Mouse (Mus musculus) bone marrow, adult 2 months (tissue): ENCODE data around the gene Ccdc173. TPM values are rescaled to one million over a fixed set of nuclear protein-coding genes. Genes with fewer than 3 reads are reported as not detected.
A peak's percentile ranks its signal among the peaks of the same experiment; 100 is the strongest.
"Not testable (repeated sequence)": the region's sequence is repeated elsewhere in the genome, so short reads cannot be mapped to it uniquely, and the experiment has no call there.

Experiments
- H3K27ac ChIP-seq: fragments of 200-500 bp; 2 replicates; pipeline ENCODE4 v1.5.1; 2012; ENCODE audit warnings: low read depth, mild to moderate bottlenecking, control low read depth, inconsistent platforms, low read length; ENCODE audit not compliant: control insufficient read depth, poor library complexity, insufficient read depth
- H3K4me1 ChIP-seq: fragments of 200-500 bp; 2 replicates; pipeline ENCODE4 v1.6.1; 2011; ENCODE audit warnings: low read length; ENCODE audit not compliant: control insufficient read depth, insufficient read depth
- H3K4me3 ChIP-seq: fragments of 200-500 bp; replicated peaks from 2 replicates; pipeline ENCODE3; 2011; ENCODE audit warnings: mild to moderate bottlenecking, low read depth, low read length, control low read depth; ENCODE audit not compliant: control insufficient read depth
- CTCF ChIP-seq: fragments of 200-500 bp; IDR thresholded peaks from 2 replicates; pipeline ENCODE4 v1.5.1; 2011; ENCODE audit warnings: low read length, control low read depth; ENCODE audit not compliant: control insufficient read depth, insufficient read depth
- POLR2A ChIP-seq: fragments of 200-500 bp; IDR thresholded peaks from 2 replicates; pipeline ENCODE4 v1.6.1; 2011; ENCODE audit warnings: low read depth, mild to moderate bottlenecking, control low read depth, low read length, borderline replicate concordance; ENCODE audit not compliant: control insufficient read depth
- WGBS: fragments of 180-500 bp; shearing (Covaris S2); methylation state at CpG from one replicate; pipeline ENCODE4 v1.1.7; 2018; 5-methylcytosine and 5-hydroxymethylcytosine counted together
- polyA plus RNA-seq: library from polyadenylated mRNA; stranded (reverse); fragments of >200 nt; gene quantifications from 2 replicates; pipeline ENCODE4 v1.2.4, GENCODE M21; 2011; ENCODE audit warnings: low replicate concordance; ENCODE audit not compliant: missing spikeins, insufficient read depth, insufficient read length

Ccdc173 gene
- polyA plus RNA-seq, 1 experiment = 1.9 TPM

DNA sequence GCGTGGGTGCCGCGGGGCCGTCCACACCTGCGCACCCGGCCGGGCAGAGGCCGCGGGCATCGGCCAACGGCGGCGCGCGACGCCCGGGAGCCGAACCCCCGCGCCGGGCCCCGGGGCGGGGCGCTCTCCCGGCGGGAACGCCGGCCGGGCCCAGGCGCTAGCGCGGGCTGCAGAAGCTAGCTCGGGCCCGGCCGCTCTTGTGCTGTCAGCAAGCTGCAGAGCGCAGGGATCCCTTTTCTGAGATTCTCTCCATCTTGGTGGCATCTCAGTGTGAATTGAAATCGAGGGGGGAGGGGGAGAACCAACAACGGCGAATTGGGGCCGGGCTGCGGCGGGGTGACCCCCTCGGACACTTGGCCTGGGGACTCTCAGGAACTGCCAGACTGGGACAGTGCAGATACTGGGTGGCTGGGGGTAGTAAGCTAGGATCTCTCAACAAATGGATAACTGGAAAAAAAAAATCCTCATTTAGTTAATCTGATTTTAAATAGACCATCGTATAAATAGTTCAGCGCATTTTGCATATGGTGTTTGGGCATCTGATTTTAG lies 33.8 kb upstream of the Ccdc173 start:
- H3K4me1 ChIP-seq = no peaks in the 10 kb centered on the region; the same call in none of the 2 replicates
- peak overlapping the region; percentile 83; the same call in 1 of the 2 replicates for H3K27ac ChIP-seq
- TF ChIP-seq POLR2A = no peak
- 4% methylated on average over 45 of the region's 45 CpGs for WGBS
- peak overlapping the region; percentile 85 for H3K4me3 ChIP-seq

DNA sequence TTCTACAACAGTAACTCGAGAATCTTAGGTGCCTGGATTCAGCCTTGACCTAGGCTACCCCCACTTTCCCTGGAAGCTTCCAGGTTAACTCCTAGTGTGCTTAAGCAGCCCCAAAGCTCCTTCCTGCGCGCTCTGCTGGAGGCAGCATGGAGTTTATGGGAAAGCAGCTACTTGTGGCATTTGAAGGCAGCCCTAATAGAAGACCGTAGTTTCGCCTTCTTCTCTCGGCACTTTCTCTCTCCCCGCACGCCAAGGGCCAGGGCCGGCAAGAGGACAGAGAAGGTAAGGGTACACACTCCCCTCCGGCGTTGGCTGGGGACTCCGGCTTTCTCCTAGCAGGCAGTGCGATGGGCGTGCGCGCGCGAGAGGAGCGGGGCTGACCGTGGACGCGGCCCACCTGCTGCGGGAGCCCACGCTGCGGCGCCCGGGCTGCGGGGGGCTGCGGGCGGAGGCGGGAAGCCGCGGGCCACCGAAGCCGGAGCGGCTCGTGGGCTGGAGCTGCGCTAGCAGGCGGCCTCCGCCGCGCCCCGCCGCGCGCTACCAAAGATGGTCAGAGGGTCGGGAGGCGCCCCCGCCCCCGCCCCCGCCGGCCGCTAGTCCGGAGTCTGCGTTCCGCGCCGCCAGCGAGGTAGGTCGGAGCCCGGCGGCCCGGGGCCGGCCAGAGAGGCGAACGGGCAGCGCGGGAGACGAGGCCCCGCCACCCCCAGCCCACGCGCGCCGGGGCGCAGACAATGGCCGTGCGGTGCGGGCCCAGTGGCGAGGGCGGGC lies 33.2 kb upstream of the Ccdc173 start:
- under 1% methylated on average over 70 of the region's 80 CpGs for WGBS
- Histone ChIP-seq H3K4me1 (no peaks in the 10 kb centered on the region; the same call in none of the 2 replicates), H3K27ac (peak overlapping the region; percentile 83), H3K4me3 (peak overlapping the region; percentile 85)
- TF ChIP-seq POLR2A (no peak), CTCF (no peak)

DNA sequence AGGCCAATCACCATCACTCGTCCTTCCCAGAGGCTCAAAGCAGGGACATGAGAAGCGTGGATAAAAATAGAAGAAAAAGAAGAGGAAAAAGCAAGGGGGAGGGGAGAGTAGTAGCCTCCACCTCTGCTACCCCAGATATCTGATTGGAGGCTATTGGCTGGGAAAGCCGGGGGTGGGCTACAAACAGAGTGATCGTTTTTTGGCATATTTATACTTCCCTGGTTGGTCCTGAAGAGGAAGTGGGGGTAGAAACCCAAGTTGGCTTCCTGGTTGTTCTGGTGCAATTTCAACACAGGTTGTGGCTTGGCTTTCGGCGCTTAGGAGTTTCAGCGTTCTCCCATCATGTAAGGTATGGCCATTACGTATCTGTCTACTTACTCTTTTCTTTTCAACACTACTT lies 32.3 kb upstream of the Ccdc173 start, which contains the start of gene Klhl23:
TSS of gene Klhl23 (plus strand) at position 234 of the 400 bp plus-strand sequence.
- H3K4me3 ChIP-seq = peak within 1 kb of the TSS; percentile 85
- TF ChIP-seq POLR2A (no peak), CTCF (no peak)
- WGBS = 4% methylated on average over 8 of the region's 8 CpGs
- H3K4me1 ChIP-seq = no peaks in the 10 kb centered on the region; the same call in none of the 2 replicates
- H3K27ac ChIP-seq = peak within 1 kb of the TSS; percentile 83

DNA sequence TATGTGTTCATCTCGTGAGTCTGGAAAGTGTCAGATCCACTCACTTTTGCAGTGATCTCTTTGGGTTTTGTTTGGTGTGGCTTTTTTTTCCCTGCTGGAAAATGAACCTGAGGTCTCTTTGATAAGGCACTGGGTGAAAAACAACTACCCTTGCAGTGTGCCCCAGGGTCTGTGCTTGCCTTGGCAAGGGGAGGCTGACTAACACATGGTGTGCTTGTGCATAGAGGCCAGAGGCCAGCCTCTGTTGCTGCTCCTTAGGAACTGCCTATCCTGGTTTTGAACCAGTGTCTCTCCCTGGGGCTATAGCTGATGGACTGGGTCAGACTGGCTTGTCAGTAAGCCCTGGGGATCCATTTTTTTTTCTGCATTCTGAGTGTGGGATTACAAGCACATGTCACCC lies 30.8 kb upstream of the Ccdc173 start:
- Histone ChIP-seq H3K4me3 (no peak overlapping the region), H3K27ac (no peak overlapping the region), H3K4me1 (no peaks in the 10 kb centered on the region; the same call in none of the 2 replicates)
- no peak for TF ChIP-seq POLR2A
- no peak for TF ChIP-seq CTCF
- WGBS = 66% methylated on average over 1 of the region's 1 CpGs

DNA sequence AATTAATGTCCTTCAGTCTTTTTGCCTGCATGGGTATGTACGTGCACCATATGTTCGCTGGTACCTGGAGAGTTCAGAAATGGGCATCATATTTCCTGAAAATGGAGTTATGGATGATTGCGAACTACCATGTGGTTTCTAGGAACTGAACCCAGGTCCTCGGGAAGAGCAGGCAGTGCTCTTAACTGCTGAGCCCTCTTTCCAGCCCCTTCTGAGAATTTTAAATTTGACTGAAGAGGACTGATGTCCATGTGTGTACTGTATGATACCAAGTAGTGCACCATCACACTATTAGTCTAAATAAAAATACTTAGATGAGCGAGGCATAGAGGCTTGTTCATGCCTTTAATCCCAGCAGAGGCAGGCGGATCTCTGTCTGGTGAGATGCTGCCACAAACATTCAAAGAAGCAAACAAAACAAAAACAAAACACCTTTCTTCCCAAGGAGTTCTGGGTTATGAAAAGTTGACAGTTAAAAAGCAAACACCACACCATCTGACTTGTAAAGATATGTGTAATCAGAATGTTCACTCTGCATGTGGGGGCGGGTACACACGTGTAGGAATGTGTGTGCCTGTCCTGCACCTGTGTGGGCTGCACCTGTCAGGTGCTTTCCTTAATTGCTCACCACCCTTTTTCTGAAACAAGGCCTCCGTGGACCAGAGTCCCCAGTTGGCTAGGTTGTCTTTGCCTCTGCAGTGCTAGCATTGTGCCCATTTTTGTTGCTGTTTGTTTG lies 29.1 kb upstream of the Ccdc173 start:
- WGBS = 62% methylated on average over 9 of the region's 9 CpGs
- Histone ChIP-seq H3K27ac (no peak overlapping the region), H3K4me1 (no peaks in the 10 kb centered on the region; the same call in none of the 2 replicates), H3K4me3 (no peak overlapping the region)
- no peak for TF ChIP-seq CTCF
- no peak for TF ChIP-seq POLR2A

DNA sequence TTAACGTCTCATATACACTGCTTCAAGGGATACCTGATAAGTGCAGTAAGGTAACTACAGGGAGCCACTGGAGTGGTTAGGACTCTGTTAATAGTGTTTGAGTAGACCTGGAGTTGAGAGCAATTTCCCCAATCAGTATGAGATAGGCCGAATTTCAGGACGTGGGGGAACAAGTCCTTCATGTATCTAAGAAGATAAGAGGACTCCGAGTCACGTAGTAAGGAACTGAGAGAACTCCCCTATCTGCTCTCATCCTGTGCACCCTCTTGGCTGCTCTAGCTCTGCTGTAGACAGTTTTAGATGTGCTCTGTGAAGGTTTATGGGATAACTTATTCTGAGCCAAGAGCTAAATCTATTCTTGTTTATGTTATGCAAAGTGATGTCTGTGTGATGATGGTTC lies 27.2 kb upstream of the Ccdc173 start:
- Histone ChIP-seq H3K4me3 (no peak overlapping the region), H3K4me1 (no peaks in the 10 kb centered on the region; the same call in 1 of the 2 replicates), H3K27ac (no peak overlapping the region)
- WGBS = 52% methylated on average over 5 of the region's 5 CpGs
- TF ChIP-seq POLR2A (no peak), CTCF (no peak)

DNA sequence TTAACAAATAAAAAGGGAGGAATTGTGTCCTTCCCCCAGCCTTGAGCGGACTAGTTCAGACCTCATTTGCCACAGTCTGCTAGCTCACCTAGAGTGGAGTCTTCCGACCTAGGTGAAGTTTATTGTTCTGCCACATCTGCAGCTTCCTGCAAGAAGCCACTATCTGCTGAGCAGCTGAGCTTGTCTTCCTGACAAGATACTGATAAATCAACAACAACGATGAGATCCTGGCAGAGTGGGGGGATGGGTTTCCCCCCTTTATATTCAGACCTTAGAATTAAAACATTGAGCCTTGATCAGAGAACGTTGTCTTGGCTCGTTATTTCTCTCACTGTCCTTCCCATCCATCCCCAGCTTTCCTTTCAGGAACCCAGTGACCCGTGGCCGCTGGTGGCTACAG lies 22.0 kb upstream of the Ccdc173 start:
- WGBS = 58% methylated on average over 7 of the region's 7 CpGs
- not testable (repeated sequence) for H3K4me1 ChIP-seq, H3K4me3 ChIP-seq, H3K27ac ChIP-seq

DNA sequence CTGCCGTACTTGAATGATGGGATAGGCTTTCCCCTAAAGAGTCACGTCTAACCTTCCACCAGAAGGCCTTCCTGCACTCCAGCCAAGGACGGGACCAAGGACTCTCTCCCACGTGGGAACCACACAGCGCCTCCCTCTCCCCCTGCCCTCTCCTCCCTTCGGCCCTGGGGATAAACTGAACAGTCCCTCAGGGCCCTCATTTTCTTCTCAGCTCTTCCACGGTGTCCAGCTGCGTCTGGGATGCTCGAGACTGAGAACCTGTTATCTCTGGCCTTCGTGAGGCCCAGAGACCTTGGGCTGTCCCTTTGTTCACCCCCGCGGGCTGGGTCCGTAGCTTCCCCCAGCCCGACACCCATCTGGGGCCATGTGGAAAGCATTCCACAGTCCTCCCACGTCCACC lies 20.8 kb upstream of the Ccdc173 start:
- no peaks in the 10 kb centered on the region for H3K4me1 ChIP-seq
- TF ChIP-seq POLR2A = no peak
- TF ChIP-seq CTCF = no peak
- no peak overlapping the region for H3K27ac ChIP-seq
- H3K4me3 ChIP-seq = no peak overlapping the region
- WGBS = 84% methylated on average over 15 of the region's 15 CpGs

DNA sequence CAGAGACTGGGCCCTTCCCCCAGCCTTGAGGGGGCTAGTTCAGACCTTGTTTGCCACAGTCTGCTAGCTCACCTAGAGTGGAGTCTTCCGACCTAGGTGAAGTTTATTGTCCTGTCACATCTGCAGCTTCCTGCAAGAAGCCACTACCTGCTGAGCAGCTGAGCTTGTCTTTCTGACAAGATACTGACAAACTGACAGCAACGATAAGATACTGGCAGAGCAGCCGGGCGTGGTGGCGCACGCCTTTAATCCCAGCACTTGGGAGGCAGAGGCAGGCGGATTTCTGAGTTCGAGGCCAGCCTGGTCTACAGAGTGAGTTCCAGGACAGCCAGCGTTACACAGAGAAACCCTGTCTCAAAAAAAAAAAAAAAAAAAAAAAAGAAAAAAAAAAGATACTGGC lies 15.3 kb upstream of the Ccdc173 start:
- H3K4me1 ChIP-seq, H3K4me3 ChIP-seq, H3K27ac ChIP-seq: not testable (repeated sequence)
- 75% methylated on average over 9 of the region's 9 CpGs for WGBS
